Mouse (Mus musculus): ENCODE measurements at regions not wholly inside any gene's neighbourhood (a gene's known extent, or its start where the extent isn't known, plus 50 kb on each side); places are given as distances from the start of the nearest gene placed in this dataset.

GRCm38 (mm10) chr2:159404940-159405339 lies 610.3 kb downstream of the Dhx35 start:
- Histone ChIP-seq H3K27me3 (replicated peaks) (no peaks in the 10 kb centered on the region), H3K4me2 (no peak overlapping the region), H3K9me3 (replicated peaks) (0 out of 2 replicates have a peak, but pooled peaks cover 2% of the 10 kb centered on the region), H3K9ac (replicated peaks) (no peak overlapping the region), H3K4me1 (no peaks in the 10 kb centered on the region), H3K36me3 (no peaks in the 10 kb centered on the region), H3K27ac (replicated peaks) (no peak overlapping the region), H3K4me3 (replicated peaks) (no peak overlapping the region)
- WGBS, result 58% methylated on average over 1 of the region's 1 CpGs
- ATAC-seq (ENCODE audit: low FRiP score), result no peak

DNA sequence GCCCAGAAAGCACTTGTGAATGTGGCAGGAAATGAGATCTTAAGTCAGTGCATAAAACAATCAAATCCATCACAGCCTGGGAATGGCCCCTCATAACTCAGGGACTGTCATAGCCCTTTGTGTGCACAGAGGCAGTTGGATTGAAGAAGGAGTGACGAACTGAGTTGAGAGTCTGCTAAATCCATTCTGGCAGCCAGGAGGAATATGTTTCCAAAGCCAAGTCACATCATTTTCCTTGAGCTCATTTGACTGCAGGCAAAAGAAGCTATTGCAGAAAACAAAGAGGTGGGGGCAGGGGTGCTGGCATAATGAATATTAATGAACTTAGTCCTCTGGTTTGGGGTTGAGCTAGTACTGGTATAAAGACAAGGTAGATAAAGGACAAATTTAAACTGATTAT lies 620.0 kb downstream of the Dhx35 start:
- Histone ChIP-seq H3K9me3 (replicated peaks) (no peaks in the 10 kb centered on the region), H3K27ac (replicated peaks) (no peak overlapping the region), H3K9ac (replicated peaks) (no peak overlapping the region), H3K4me2 (no peak overlapping the region), H3K36me3 (no peaks in the 10 kb centered on the region), H3K4me3 (replicated peaks) (no peak overlapping the region), H3K4me1 (peaks cover 7% of the 10 kb centered on the region), H3K27me3 (replicated peaks) (no peaks in the 10 kb centered on the region)
- ATAC-seq (ENCODE audit: low FRiP score), result no peak
- WGBS, result 11% methylated on average over 1 of the region's 1 CpGs

- no peak for ATAC-seq (ENCODE audit: low FRiP score)
- Histone ChIP-seq H3K4me2 (no peak overlapping the region), H3K9ac (replicated peaks) (no peak overlapping the region), H3K9me3 (replicated peaks) (no peaks in the 10 kb centered on the region), H3K27ac (replicated peaks) (no peak overlapping the region), H3K4me1 (peaks cover 7% of the 10 kb centered on the region), H3K36me3 (no peaks in the 10 kb centered on the region), H3K4me3 (replicated peaks) (no peak overlapping the region), H3K27me3 (replicated peaks) (no peaks in the 10 kb centered on the region)
- 53% methylated on average over 7 of the region's 7 CpGs for WGBS
Measured at GRCm38 (mm10) chr2:159418371-159418940, 623.8 kb downstream of the Dhx35 start.

DNA sequence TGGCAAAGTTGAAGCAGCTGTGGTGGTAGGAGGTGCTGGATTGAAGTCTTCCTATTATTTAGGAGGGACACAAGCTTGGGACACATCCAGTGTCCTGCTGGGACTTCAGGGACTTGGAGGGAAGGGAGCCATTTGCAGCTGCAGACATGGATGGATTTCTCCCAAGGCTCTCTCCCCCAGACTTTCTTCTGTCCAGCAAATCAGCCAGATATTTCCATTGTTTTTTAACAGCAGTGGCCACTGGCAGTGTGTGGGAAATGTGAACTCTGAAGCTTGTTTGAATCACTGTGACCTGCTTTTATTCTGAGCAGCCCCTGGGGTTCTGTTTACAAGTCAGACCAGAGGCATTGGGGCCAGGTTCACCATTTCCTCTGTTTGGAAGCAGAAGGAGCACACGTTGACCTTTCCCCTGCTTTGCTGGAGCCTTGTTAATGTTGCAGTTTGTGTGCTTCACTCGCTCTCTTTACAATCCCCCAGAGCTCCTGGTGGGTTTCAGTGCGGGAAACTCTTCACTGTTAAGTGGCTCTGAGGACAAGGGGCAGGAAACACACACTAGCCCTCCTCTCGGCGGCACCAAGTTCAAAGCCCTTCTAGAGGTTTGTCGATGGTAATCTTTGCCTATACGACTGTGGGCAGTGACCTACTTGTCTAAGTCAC lies 627.8 kb downstream of the Dhx35 start:
- no peaks in the 10 kb centered on the region for H3K9me3 ChIP-seq (replicated peaks)
- H3K9ac ChIP-seq (replicated peaks), result no peak overlapping the region
- no peak overlapping the region for H3K4me2 ChIP-seq
- no peak for ATAC-seq (ENCODE audit: low FRiP score)
- WGBS, result 31% methylated on average over 7 of the region's 7 CpGs
- H3K36me3 ChIP-seq, result no peaks in the 10 kb centered on the region
- H3K4me3 ChIP-seq (replicated peaks), result no peak overlapping the region
- H3K4me1 ChIP-seq, result no peaks in the 10 kb centered on the region
- no peak overlapping the region for H3K27ac ChIP-seq (replicated peaks)
- H3K27me3 ChIP-seq (replicated peaks), result no peaks in the 10 kb centered on the region

DNA sequence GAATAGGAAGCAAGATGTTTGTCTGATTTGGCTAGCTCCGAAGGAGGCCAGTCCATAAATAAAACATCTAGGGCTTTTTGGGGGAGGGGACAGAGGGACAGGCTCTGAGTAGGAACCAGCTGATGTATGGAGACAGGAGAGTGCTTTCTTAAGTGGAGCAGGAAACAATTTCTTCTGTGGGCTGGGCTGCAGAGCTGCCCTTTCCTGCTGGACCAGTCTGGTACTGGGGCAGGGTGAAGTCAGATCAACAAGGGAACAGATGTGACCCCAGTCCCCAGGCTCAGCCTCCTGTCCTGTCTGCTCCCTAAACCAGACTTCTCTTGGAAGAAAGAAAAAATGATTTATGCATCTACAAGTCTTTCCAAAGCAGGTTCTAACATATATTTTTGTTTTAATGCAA lies 633.6 kb downstream of the Dhx35 start:
- 0 out of 2 replicates have a peak, but pooled peaks cover 4% of the 10 kb centered on the region for H3K27me3 ChIP-seq (replicated peaks)
- 38% methylated on average over 1 of the region's 1 CpGs for WGBS
- no peak overlapping the region for H3K9ac ChIP-seq (replicated peaks)
- H3K4me1 ChIP-seq, result no peaks in the 10 kb centered on the region
- H3K36me3 ChIP-seq, result no peaks in the 10 kb centered on the region
- H3K9me3 ChIP-seq (replicated peaks), result no peaks in the 10 kb centered on the region
- ATAC-seq (ENCODE audit: low FRiP score), result no peak
- H3K4me3 ChIP-seq (replicated peaks), result no peak overlapping the region
- H3K4me2 ChIP-seq, result no peak overlapping the region
- H3K27ac ChIP-seq (replicated peaks), result no peak overlapping the region

DNA sequence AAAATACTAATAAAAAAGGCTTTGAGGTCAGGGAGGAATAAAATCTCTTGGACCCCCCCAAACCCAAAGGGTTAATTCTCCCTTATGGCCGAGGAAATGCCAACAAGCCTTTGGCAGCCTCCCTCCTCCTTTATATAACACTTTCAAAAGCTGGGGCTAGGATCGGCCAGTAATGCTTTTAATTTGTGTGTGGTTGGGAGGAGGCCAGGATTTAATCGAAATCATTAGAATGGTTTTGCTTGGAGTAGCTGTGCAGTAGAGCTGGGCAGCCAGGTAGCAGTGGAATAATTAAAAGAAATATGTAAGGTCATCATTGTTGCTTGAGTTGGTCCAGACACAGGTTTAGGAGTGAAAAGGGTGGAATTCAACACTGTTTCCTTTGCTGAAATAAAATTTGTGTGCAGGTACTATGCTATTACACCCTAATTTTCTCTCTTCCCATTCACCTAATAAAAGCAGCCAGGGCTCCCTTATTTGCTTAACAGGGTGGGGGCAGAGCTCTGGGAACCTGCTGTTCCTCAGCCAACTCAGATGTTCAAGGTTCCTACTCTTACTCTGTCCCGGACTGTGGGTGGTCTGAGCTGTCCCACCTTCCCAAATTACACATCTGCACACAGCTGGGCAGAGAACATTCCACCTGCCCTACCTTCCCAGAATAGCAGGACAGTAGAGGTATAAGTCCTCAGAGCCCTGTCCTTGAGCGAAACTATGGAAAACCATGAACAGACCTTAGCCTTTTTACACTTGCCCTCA lies 636.1 kb downstream of the Dhx35 start:
- H3K4me2 ChIP-seq, result no peak overlapping the region
- H3K27ac ChIP-seq (replicated peaks), result no peak overlapping the region
- H3K9ac ChIP-seq (replicated peaks), result no peak overlapping the region
- no peaks in the 10 kb centered on the region for H3K9me3 ChIP-seq (replicated peaks)
- H3K27me3 ChIP-seq (replicated peaks), result 0 out of 2 replicates have a peak, but pooled peaks cover 4% of the 10 kb centered on the region
- ATAC-seq (ENCODE audit: low FRiP score), result no peak
- no peaks in the 10 kb centered on the region for H3K4me1 ChIP-seq
- 74% methylated on average over 5 of the region's 5 CpGs for WGBS
- no peak overlapping the region for H3K4me3 ChIP-seq (replicated peaks)
- H3K36me3 ChIP-seq, result no peaks in the 10 kb centered on the region

DNA sequence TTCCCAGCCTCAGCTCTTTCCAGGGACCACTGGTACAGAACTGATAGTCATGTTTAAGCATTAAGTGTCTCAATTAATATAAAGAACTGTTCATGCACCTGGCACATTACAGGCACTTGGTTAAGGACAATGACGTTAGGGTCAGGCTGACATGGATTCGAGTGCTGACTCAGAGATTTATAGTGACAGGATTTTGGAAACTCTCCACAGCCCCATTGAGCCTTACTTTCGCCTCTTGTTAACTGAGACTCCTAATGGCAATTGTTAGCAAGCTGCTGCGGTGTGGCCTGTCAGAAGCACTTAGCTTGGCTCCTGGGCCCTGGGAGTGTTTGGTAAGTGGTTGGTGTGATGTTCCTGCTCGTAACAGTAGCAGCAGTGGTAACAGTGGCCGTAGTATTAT lies 644.4 kb downstream of the Dhx35 start:
- Histone ChIP-seq H3K36me3 (no peaks in the 10 kb centered on the region), H3K4me3 (replicated peaks) (no peak overlapping the region), H3K27ac (replicated peaks) (no peak overlapping the region), H3K9ac (replicated peaks) (no peak overlapping the region), H3K4me1 (peaks cover 4% of the 10 kb centered on the region; the same call in 1 of the 2 replicates), H3K9me3 (replicated peaks) (no peaks in the 10 kb centered on the region), H3K4me2 (no peak overlapping the region), H3K27me3 (replicated peaks) (no peaks in the 10 kb centered on the region)
- no peak for ATAC-seq (ENCODE audit: low FRiP score)
- 59% methylated on average over 6 of the region's 6 CpGs for WGBS

- Histone ChIP-seq H3K9me3 (replicated peaks) (no peaks in the 10 kb centered on the region), H3K9ac (replicated peaks) (no peak overlapping the region), H3K4me2 (no peak overlapping the region), H3K4me3 (replicated peaks) (no peak overlapping the region), H3K27me3 (replicated peaks) (no peaks in the 10 kb centered on the region), H3K27ac (replicated peaks) (no peak overlapping the region), H3K36me3 (no peaks in the 10 kb centered on the region), H3K4me1 (peaks cover 7% of the 10 kb centered on the region)
- WGBS, result 26% methylated on average over 8 of the region's 8 CpGs
- no peak for ATAC-seq (ENCODE audit: low FRiP score)
Measured at GRCm38 (mm10) chr2:159443581-159443980, 649.0 kb downstream of the Dhx35 start.

- Histone ChIP-seq H3K27me3 (replicated peaks) (no peaks in the 10 kb centered on the region), H3K4me2 (no peak overlapping the region), H3K9ac (replicated peaks) (no peak overlapping the region), H3K9me3 (replicated peaks) (no peaks in the 10 kb centered on the region), H3K27ac (replicated peaks) (no peak overlapping the region), H3K36me3 (no peaks in the 10 kb centered on the region), H3K4me3 (replicated peaks) (no peak overlapping the region), H3K4me1 (peaks cover 7% of the 10 kb centered on the region)
- no peak for ATAC-seq (ENCODE audit: low FRiP score)
- 57% methylated on average over 5 of the region's 5 CpGs for WGBS
Measured at GRCm38 (mm10) chr2:159446434-159446833, 651.8 kb downstream of the Dhx35 start.

- peaks cover 7% of the 10 kb centered on the region for H3K4me1 ChIP-seq
- H3K9me3 ChIP-seq (replicated peaks), result no peaks in the 10 kb centered on the region
- H3K27ac ChIP-seq (replicated peaks), result no peak overlapping the region
- H3K4me2 ChIP-seq, result no peak overlapping the region
- H3K27me3 ChIP-seq (replicated peaks), result no peaks in the 10 kb centered on the region
- H3K36me3 ChIP-seq, result no peaks in the 10 kb centered on the region
- ATAC-seq (ENCODE audit: low FRiP score), result no peak
- no peak overlapping the region for H3K9ac ChIP-seq (replicated peaks)
- H3K4me3 ChIP-seq (replicated peaks), result no peak overlapping the region
- WGBS, result 76% methylated on average over 5 of the region's 5 CpGs
Measured at GRCm38 (mm10) chr2:159446886-159447285, 652.3 kb downstream of the Dhx35 start.

- no peak overlapping the region for H3K9ac ChIP-seq (replicated peaks)
- H3K4me3 ChIP-seq (replicated peaks), result no peak overlapping the region
- H3K27ac ChIP-seq (replicated peaks), result no peak overlapping the region
- no peak overlapping the region for H3K4me2 ChIP-seq
- H3K9me3 ChIP-seq (replicated peaks), result no peaks in the 10 kb centered on the region
- ATAC-seq (ENCODE audit: low FRiP score), result no peak
- no peaks in the 10 kb centered on the region for H3K27me3 ChIP-seq (replicated peaks)
- 90% methylated on average over 5 of the region's 5 CpGs for WGBS
- no peaks in the 10 kb centered on the region for H3K36me3 ChIP-seq
- peaks cover 3% of the 10 kb centered on the region; the same call in 1 of the 2 replicates for H3K4me1 ChIP-seq
Measured at GRCm38 (mm10) chr2:159448976-159449375, 654.4 kb downstream of the Dhx35 start.

GRCm38 (mm10) chr2:159451439-159451838 lies 656.8 kb downstream of the Dhx35 start:
- Histone ChIP-seq H3K4me3 (replicated peaks) (no peak overlapping the region), H3K4me2 (no peak overlapping the region), H3K4me1 (no peaks in the 10 kb centered on the region), H3K9ac (replicated peaks) (no peak overlapping the region), H3K9me3 (replicated peaks) (no peaks in the 10 kb centered on the region), H3K36me3 (no peaks in the 10 kb centered on the region), H3K27me3 (replicated peaks) (no peaks in the 10 kb centered on the region), H3K27ac (replicated peaks) (no peak overlapping the region)
- ATAC-seq (ENCODE audit: low FRiP score), result no peak
- WGBS, result 71% methylated on average over 9 of the region's 9 CpGs
